Mouse (Mus musculus) myocyte (in vitro differentiated cells): ENCODE measurements around the gene Ciz1. TPM values are rescaled to one million over a fixed set of nuclear protein-coding genes. Genes with fewer than 3 reads are reported as not detected.

Source experiments
- H3K27me3 ChIP-seq: one replicate; pipeline ENCODE4 v1.6.1; 2011; ENCODE audit not compliant: control insufficient read depth, insufficient read depth, insufficient read length
- H3K36me3 ChIP-seq: one replicate; pipeline ENCODE4 v1.6.1; 2011; ENCODE audit not compliant: control insufficient read depth, insufficient read depth
- H3K4me2 ChIP-seq: one replicate; pipeline ENCODE4 v1.6.1; 2011; ENCODE audit warnings: low read depth, control low read depth
- H3K4me3 ChIP-seq: one replicate; pipeline ENCODE4 v1.5.1; 2011; ENCODE audit warnings: mild to moderate bottlenecking, control low read depth, moderate library complexity
- H3K79me2 ChIP-seq: one replicate; pipeline ENCODE4 v1.6.1; 2011; ENCODE audit not compliant: control insufficient read depth, insufficient read depth
- H3ac ChIP-seq: one replicate; pipeline ENCODE4 v1.6.1; 2011; ENCODE audit not compliant: control insufficient read depth, insufficient read length
- CEBPB ChIP-seq: IDR thresholded peaks from 2 replicates; pipeline ENCODE4 v1.6.1; 2011; ENCODE audit warnings: mild to moderate bottlenecking, moderate library complexity; ENCODE audit not compliant: poor library complexity, insufficient read depth, severe bottlenecking
- E2F4 ChIP-seq: IDR thresholded peaks from one replicate; pipeline ENCODE4 v1.6.1; 2011; ENCODE audit warnings: mild to moderate bottlenecking, control low read depth, moderate library complexity; ENCODE audit not compliant: insufficient read depth
- MAX ChIP-seq: IDR thresholded peaks from one replicate; pipeline ENCODE4 v1.6.1; 2011; ENCODE audit warnings: low read depth, mild to moderate bottlenecking, control low read depth
- MYOD1 ChIP-seq, 3 experiments: IDR thresholded peaks; one replicate each; pipeline ENCODE4 v1.6.1; 2011; ENCODE audit warnings: control low read depth in 2 of 3, low read depth in 2 of 3, mild to moderate bottlenecking in 2 of 3, moderate library complexity in 1 of 3; ENCODE audit not compliant: insufficient read length in 2 of 3, control insufficient read depth in 1 of 3
- MYOG ChIP-seq, 3 experiments: IDR thresholded peaks; one replicate each; pipeline ENCODE4 v1.6.1; 2011; ENCODE audit warnings: control low read depth in 2 of 3, low read depth in 2 of 3, mild to moderate bottlenecking in 2 of 3; ENCODE audit not compliant: insufficient read length in 2 of 3, control insufficient read depth in 1 of 3, insufficient read depth in 1 of 3
- POLR2A ChIP-seq: IDR thresholded peaks from one replicate; pipeline ENCODE4 v1.6.1; 2011; ENCODE audit warnings: low read depth, mild to moderate bottlenecking, control low read depth, moderate library complexity; ENCODE audit not compliant: insufficient read length
- POLR2AphosphoS2 ChIP-seq: IDR thresholded peaks from one replicate; pipeline ENCODE4 v1.6.1; 2011; ENCODE audit warnings: low read depth, control low read depth; ENCODE audit not compliant: insufficient read length
- REST ChIP-seq: IDR thresholded peaks from one replicate; pipeline ENCODE4 v1.6.1; 2011; ENCODE audit warnings: mild to moderate bottlenecking, control low read depth, moderate library complexity; ENCODE audit not compliant: insufficient read depth, insufficient read length
- SRF ChIP-seq: IDR thresholded peaks from one replicate; pipeline ENCODE4 v1.6.1; 2011; ENCODE audit warnings: low read depth; ENCODE audit not compliant: control insufficient read depth, insufficient read length
- TCF12 ChIP-seq: IDR thresholded peaks from one replicate; pipeline ENCODE4 v1.6.1; 2011; ENCODE audit warnings: mild to moderate bottlenecking, control low read depth; ENCODE audit not compliant: poor library complexity, insufficient read depth, severe bottlenecking
- TCF3 ChIP-seq: IDR thresholded peaks from one replicate; pipeline ENCODE4 v1.6.1; 2011; ENCODE audit warnings: low read depth, control low read depth; ENCODE audit not compliant: insufficient read length
- USF1 ChIP-seq: IDR thresholded peaks from one replicate; pipeline ENCODE4 v1.6.1; 2011; ENCODE audit warnings: low read depth, mild to moderate bottlenecking, control low read depth, moderate library complexity
- polyA plus RNA-seq: library from polyadenylated mRNA; unstranded; fragments of >200 nt; fragmentation: generic; extraction: Trizol; gene quantifications from one replicate; pipeline ENCODE4 v1.2.1, GENCODE M21; 2012; ENCODE audit warnings: missing spikeins

Gene Ciz1
- polyA plus RNA-seq, 1 experiment = 54.2 TPM

GRCm38 (mm10) chr2:32367315-32367714, 15.2 kb downstream of the Ciz1 start:
- Histone ChIP-seq H3ac (no peak overlapping the region), H3K4me3 (no peak overlapping the region), H3K79me2 (peaks cover 5% of the 10 kb centered on the region), H3K4me2 (no peak overlapping the region), H3K36me3 (peaks cover 22% of the 10 kb centered on the region), H3K27me3 (no peaks in the 10 kb centered on the region)
- no peak for TF ChIP-seq REST
- TF ChIP-seq CEBPB = no peak
- no peak for TF ChIP-seq MAX
- no peak for TF ChIP-seq TCF3
- TF ChIP-seq POLR2AphosphoS2 = no peak
- no peak for TF ChIP-seq POLR2A
- no peak for TF ChIP-seq SRF
- no peak for TF ChIP-seq MYOD1 (IDR thresholded peaks at IDR 0.05; ENCODE audit: control insufficient read depth in 1 of 3, insufficient read length in 2 of 3, low read depth in 2 of 3)
- no peak for TF ChIP-seq USF1
- TF ChIP-seq E2F4 = no peak
- no peak for TF ChIP-seq MYOG (IDR thresholded peaks at IDR 0.05; ENCODE audit: control insufficient read depth in 1 of 3, insufficient read depth in 1 of 3, insufficient read length in 2 of 3, low read depth in 2 of 3)
- TF ChIP-seq TCF12 = no peak

- TF ChIP-seq MAX (no peak), POLR2AphosphoS2 (no peak), MYOG (IDR thresholded peaks at IDR 0.05; ENCODE audit: control insufficient read depth in 1 of 3, insufficient read depth in 1 of 3, insufficient read length in 2 of 3, low read depth in 2 of 3) (no peak), TCF12 (no peak), E2F4 (no peak), POLR2A (no peak), TCF3 (no peak), MYOD1 (IDR thresholded peaks at IDR 0.05; ENCODE audit: control insufficient read depth in 1 of 3, insufficient read length in 2 of 3, low read depth in 2 of 3) (no peak), USF1 (no peak), SRF (no peak), REST (no peak), CEBPB (no peak)
- Histone ChIP-seq H3K79me2 (no peaks in the 10 kb centered on the region), H3ac (no peak overlapping the region), H3K4me3 (no peak overlapping the region), H3K4me2 (peak overlapping the region; percentile 6), H3K27me3 (no peaks in the 10 kb centered on the region), H3K36me3 (peaks cover 24% of the 10 kb centered on the region)
These were observed 22.1 kb downstream of the Ciz1 start for GRCm38 (mm10) chr2:32374191-32374590.

- Histone ChIP-seq H3K4me2 (no peak overlapping the region), H3K36me3 (peaks cover 19% of the 10 kb centered on the region), H3K79me2 (no peaks in the 10 kb centered on the region), H3K4me3 (no peak overlapping the region), H3ac (no peak overlapping the region), H3K27me3 (no peaks in the 10 kb centered on the region)
- TF ChIP-seq MYOD1 (IDR thresholded peaks at IDR 0.05; ENCODE audit: control insufficient read depth in 1 of 3, insufficient read length in 2 of 3, low read depth in 2 of 3) (peak in 1 of 3 experiments; percentile 79), SRF (no peak), TCF3 (no peak)
These were observed 23.3 kb downstream of the Ciz1 start for GRCm38 (mm10) chr2:32375317-32375940.

GRCm38 (mm10) chr2:32376963-32377362, 24.8 kb downstream of the Ciz1 start:
- no peaks in the 10 kb centered on the region for H3K79me2 ChIP-seq
- no peak overlapping the region for H3K4me3 ChIP-seq
- H3K4me2 ChIP-seq = no peak overlapping the region

More at GRCm38 (mm10) chr2:32376963-32377362, 24.8 kb downstream of the Ciz1 start:
- Histone ChIP-seq H3K36me3 (peaks cover 15% of the 10 kb centered on the region), H3K27me3 (no peaks in the 10 kb centered on the region), H3ac (no peak overlapping the region)
- TF ChIP-seq E2F4 (no peak), TCF3 (no peak), POLR2AphosphoS2 (no peak), CEBPB (no peak), MAX (no peak), USF1 (no peak), MYOD1 (IDR thresholded peaks at IDR 0.05; ENCODE audit: control insufficient read depth in 1 of 3, insufficient read length in 2 of 3, low read depth in 2 of 3) (no peak), REST (no peak), POLR2A (no peak), SRF (no peak), MYOG (IDR thresholded peaks at IDR 0.05; ENCODE audit: control insufficient read depth in 1 of 3, insufficient read depth in 1 of 3, insufficient read length in 2 of 3, low read depth in 2 of 3) (no peak), TCF12 (no peak)
